Mouse (Mus musculus): ENCODE data around the gene Dlgap5. TPM values are rescaled to one million over a fixed set of nuclear protein-coding genes. Genes with fewer than 3 reads are reported as not detected.

The Dlgap5 gene
- total and polyA plus RNA-seq, 3 experiments = 45.0 to 71.2 (median 62.4) TPM

- H3K27me3 ChIP-seq (ENCODE audit: control insufficient read depth in 1 of 2, insufficient read depth in 2 of 2, low read length in 2 of 2) = no peaks in the 10 kb centered on the region
- no peaks in the 10 kb centered on the region for H3K9me3 ChIP-seq (replicated peaks; ENCODE audit: insufficient read depth, low read length)
- H3K27ac ChIP-seq (ENCODE audit: control insufficient read depth, low read depth, low read length) = peak within 1 kb of the TSS; percentile 48
- H3K4me1 ChIP-seq (ENCODE audit: control insufficient read depth in 1 of 2, insufficient read depth in 2 of 2, low read length in 2 of 2) = peaks cover 8 to 31% of the 10 kb centered on the region in 2 experiments
- peak; percentile 66 to 75 for TF ChIP-seq EP300 (IDR thresholded peaks at IDR 0.05; ENCODE audit: low read depth in 1 of 2, low read length in 2 of 2)
- TF ChIP-seq NRF1 (IDR thresholded peaks at IDR 0.05; ENCODE audit: insufficient read depth, low read depth, low read length, poor library complexity, severe bottlenecking) = no peak
- TF ChIP-seq GABPA (IDR thresholded peaks at IDR 0.05; ENCODE audit: low read depth, low read length) = no peak
- TF ChIP-seq TAL1 (IDR thresholded peaks at IDR 0.05; ENCODE audit: low read length) = peak; percentile 59
- TF ChIP-seq TCF12 (IDR thresholded peaks at IDR 0.05; ENCODE audit: low read depth, low read length) = peak; percentile 62
- TF ChIP-seq BHLHE40 (IDR thresholded peaks at IDR 0.05; ENCODE audit: borderline replicate concordance, low read depth, low read length) = 0 out of 2 replicates have a peak, but pooled peaks have one; percentile 20
- no peak for TF ChIP-seq ZMIZ1 (IDR thresholded peaks at IDR 0.05; ENCODE audit: low read depth, low read length)
- TF ChIP-seq MXI1 (IDR thresholded peaks at IDR 0.05; ENCODE audit: low read depth, low read length) = peak; percentile 0; the same call in 1 of the 2 replicates
- peak; percentile 80 for TF ChIP-seq GATA1 (IDR thresholded peaks at IDR 0.05; ENCODE audit: low read depth, low read length)
- H3K36me3 ChIP-seq (ENCODE audit: control insufficient read depth in 1 of 2, insufficient read depth in 2 of 2, low read length in 2 of 2) = peaks cover 0 to 22% of the 10 kb centered on the region in 2 experiments; a peak in 2 of 4 replicates
- H3K4me3 ChIP-seq (ENCODE audit: control insufficient read depth in 1 of 2, insufficient read depth in 1 of 2, low read depth in 2 of 2, low read length in 2 of 2) = peak within 1 kb of the TSS; percentile 26 to 40; a peak in 3 of 4 replicates
- DNase-seq (ENCODE audit: low read depth, low spot score) = peak; percentile 62
- peak within 1 kb of the TSS; percentile 58 for H3K9ac ChIP-seq (ENCODE audit: control insufficient read depth, low read depth, low read length, poor library complexity, severe bottlenecking)
- H3K79me2 ChIP-seq (ENCODE audit: control insufficient read depth, insufficient read depth, low read length, poor library complexity) = no peaks in the 10 kb centered on the region
Measured at GRCm38 (mm10) chr14:47367461-47367860, 50.7 kb downstream of the Dlgap5 start, which contains the start of gene Lgals3. Gene Lgals3, plus strand, starts transcription at chr14:47367751.

- peak; percentile 66 for DNase-seq (ENCODE audit: low read depth, low spot score)
- H3K4me1 ChIP-seq (ENCODE audit: control insufficient read depth in 1 of 2, insufficient read depth in 2 of 2, low read length in 2 of 2) = peaks cover 8 to 31% of the 10 kb centered on the region in 2 experiments
- no peaks in the 10 kb centered on the region for H3K27me3 ChIP-seq (ENCODE audit: control insufficient read depth in 1 of 2, insufficient read depth in 2 of 2, low read length in 2 of 2)
- H3K36me3 ChIP-seq (ENCODE audit: control insufficient read depth in 1 of 2, insufficient read depth in 2 of 2, low read length in 2 of 2) = peaks cover 0 to 22% of the 10 kb centered on the region in 2 experiments; a peak in 2 of 4 replicates
- peak overlapping the region; percentile 26 to 40; a peak in 3 of 4 replicates for H3K4me3 ChIP-seq (ENCODE audit: control insufficient read depth in 1 of 2, insufficient read depth in 1 of 2, low read depth in 2 of 2, low read length in 2 of 2)
- no peaks in the 10 kb centered on the region for H3K79me2 ChIP-seq (ENCODE audit: control insufficient read depth, insufficient read depth, low read length, poor library complexity)
- peak overlapping the region; percentile 58 for H3K9ac ChIP-seq (ENCODE audit: control insufficient read depth, low read depth, low read length, poor library complexity, severe bottlenecking)
- no peaks in the 10 kb centered on the region for H3K9me3 ChIP-seq (replicated peaks; ENCODE audit: insufficient read depth, low read length)
- TF ChIP-seq GATA1 (IDR thresholded peaks at IDR 0.05; ENCODE audit: low read depth, low read length) (peak; percentile 62), TBP (IDR thresholded peaks at IDR 0.05; ENCODE audit: low read depth, low read length) (peak; percentile 47; the same call in 1 of the 2 replicates), ETS1 (IDR thresholded peaks at IDR 0.05; ENCODE audit: low read depth, low read length) (peak; percentile 66), MEF2A (IDR thresholded peaks at IDR 0.05; ENCODE audit: extremely low read depth, insufficient replicate concordance, low read depth, low read length, poor library complexity, severe bottlenecking) (0 out of 2 replicates have a peak, but pooled peaks have one; percentile 9), TCF12 (IDR thresholded peaks at IDR 0.05; ENCODE audit: low read depth, low read length) (0 out of 2 replicates have a peak, but pooled peaks have one; percentile 34), GABPA (IDR thresholded peaks at IDR 0.05; ENCODE audit: low read depth, low read length) (no peak)
- peak overlapping the region; percentile 48 for H3K27ac ChIP-seq (ENCODE audit: control insufficient read depth, low read depth, low read length)
Measured at GRCm38 (mm10) chr14:47366881-47367321, 51.3 kb downstream of the Dlgap5 start.
